Mouse (Mus musculus) megakaryocyte, embryonic 14.5 days (primary cell): ENCODE results near the gene Ica1l. TPM values are rescaled to one million over a fixed set of nuclear protein-coding genes. Genes with fewer than 3 reads are reported as not detected.
"Not testable (repeated sequence)": the region's sequence is repeated elsewhere in the genome, so short reads cannot be mapped to it uniquely, and the experiment has no call there.

ENCODE experiments used
- H3K27me3 ChIP-seq: replicated peaks from 2 replicates; pipeline ENCODE3; 2012; ENCODE audit warnings: inconsistent platforms
- H3K36me3 ChIP-seq: replicated peaks from 2 replicates; pipeline ENCODE3; 2012; ENCODE audit warnings: low read length, inconsistent platforms, mixed read lengths
- H3K4me1 ChIP-seq: 2 replicates; pipeline ENCODE4 v1.6.1; 2012; ENCODE audit warnings: inconsistent platforms
- H3K4me3 ChIP-seq: replicated peaks from 2 replicates; pipeline ENCODE3; 2012; ENCODE audit warnings: moderate library complexity, mild to moderate bottlenecking, inconsistent platforms
- H3K9me3 ChIP-seq: 2 replicates; pipeline ENCODE4 v1.6.1; 2012; ENCODE audit warnings: inconsistent platforms
- FLI1 ChIP-seq: IDR thresholded peaks from 2 replicates; pipeline ENCODE4 v1.6.1; 2012; ENCODE audit warnings: low read length, inconsistent platforms, mixed read lengths
- GATA1 ChIP-seq: IDR thresholded peaks from 3 replicates; pipeline ENCODE4 v1.6.1; 2012; ENCODE audit warnings: mixed read lengths, low read length, inconsistent platforms, borderline replicate concordance
- polyA plus RNA-seq: library from polyadenylated mRNA; stranded (reverse); fragments of >175 nt; gene quantifications from 2 replicates; pipeline ENCODE4 v1.2.3, GENCODE M21; 2012; ENCODE audit warnings: low replicate concordance; ENCODE audit not compliant: insufficient read depth

Ica1l gene
- 0.44 TPM in 1 of 2 replicates, not detected in the other for polyA plus RNA-seq

- H3K4me3 ChIP-seq: peak within 1 kb of the TSS; percentile 96
- H3K27me3 ChIP-seq: peaks cover 18% of the 10 kb centered on the region
- no peaks in the 10 kb centered on the region for H3K36me3 ChIP-seq
- H3K4me1 ChIP-seq: peaks cover 10% of the 10 kb centered on the region
- no peak for TF ChIP-seq FLI1
- no peak for TF ChIP-seq GATA1
- H3K9me3 ChIP-seq: no peaks in the 10 kb centered on the region
Measured at GRCm38 (mm10) chr1:60042796-60043469, at the start of gene Ica1l. Ica1l (minus strand) TSS chr1:60043184.

DNA sequence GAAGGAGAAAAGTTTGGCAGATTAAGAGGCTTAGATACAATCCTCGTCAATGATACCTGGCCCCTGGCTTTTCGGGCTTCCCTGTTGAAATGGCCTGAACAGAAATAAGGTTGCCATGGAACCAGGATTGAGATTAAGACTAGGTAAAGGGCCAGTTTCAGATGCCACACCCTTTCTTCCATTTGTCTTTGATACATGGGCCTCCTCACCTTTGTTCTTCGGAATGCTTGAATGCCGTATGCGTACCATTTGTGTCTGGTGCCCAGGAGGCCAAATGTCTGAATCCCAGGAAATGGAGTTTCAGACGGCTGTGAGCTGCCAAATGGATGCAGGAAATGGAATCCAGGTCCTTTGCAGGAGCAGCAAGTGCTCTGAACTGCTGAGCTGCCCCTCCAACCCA, 33.4 kb upstream of the Ica1l start:
- Histone ChIP-seq H3K36me3 (peaks cover 65% of the 10 kb centered on the region), H3K4me1 (peaks cover 6% of the 10 kb centered on the region), H3K9me3 (no peaks in the 10 kb centered on the region), H3K4me3 (no peak overlapping the region), H3K27me3 (no peaks in the 10 kb centered on the region)
- TF ChIP-seq FLI1: no peak
- TF ChIP-seq GATA1: no peak

- no peaks in the 10 kb centered on the region for H3K27me3 ChIP-seq
- H3K9me3 ChIP-seq: peaks cover 3% of the 10 kb centered on the region; the same call in 1 of the 2 replicates
- no peak overlapping the region for H3K4me3 ChIP-seq
- H3K36me3 ChIP-seq: peaks cover 58% of the 10 kb centered on the region
- peaks cover 10% of the 10 kb centered on the region for H3K4me1 ChIP-seq
- no peak for TF ChIP-seq FLI1
- TF ChIP-seq GATA1: no peak
Measured at GRCm38 (mm10) chr1:60075590-60075989, 32.6 kb upstream of the Ica1l start.

GRCm38 (mm10) chr1:60074935-60075334, 32.0 kb upstream of the Ica1l start:
- Histone ChIP-seq H3K9me3 (peaks cover 3% of the 10 kb centered on the region; the same call in 1 of the 2 replicates), H3K27me3 (no peaks in the 10 kb centered on the region), H3K4me1 (peaks cover 14% of the 10 kb centered on the region), H3K36me3 (peaks cover 52% of the 10 kb centered on the region), H3K4me3 (no peak overlapping the region)
- TF ChIP-seq GATA1: no peak
- no peak for TF ChIP-seq FLI1

DNA sequence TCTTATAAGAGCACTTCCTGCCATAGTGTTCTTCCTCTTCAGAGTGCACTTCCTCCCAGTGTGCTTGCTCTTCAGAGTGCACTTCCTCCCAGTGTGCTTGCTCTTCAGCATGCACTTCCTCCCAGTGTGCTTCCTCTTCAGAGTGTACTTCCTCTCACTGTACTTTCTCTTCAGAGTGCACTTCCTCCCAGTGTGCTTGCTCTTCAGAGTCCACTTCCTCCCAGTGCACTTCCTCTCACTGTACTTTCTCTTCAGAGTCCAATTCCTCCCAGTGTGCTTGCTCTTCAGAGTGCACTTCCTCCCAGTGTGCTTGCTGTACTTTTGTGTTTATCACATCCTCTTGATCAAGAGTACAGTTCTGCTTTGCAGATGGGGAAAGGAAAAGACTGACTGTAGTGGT, 27.7 kb upstream of the Ica1l start:
- not testable (repeated sequence) for H3K27me3 ChIP-seq, H3K4me3 ChIP-seq, H3K9me3 ChIP-seq, H3K36me3 ChIP-seq
- peaks cover 17% of the 10 kb centered on the region for H3K4me1 ChIP-seq

DNA sequence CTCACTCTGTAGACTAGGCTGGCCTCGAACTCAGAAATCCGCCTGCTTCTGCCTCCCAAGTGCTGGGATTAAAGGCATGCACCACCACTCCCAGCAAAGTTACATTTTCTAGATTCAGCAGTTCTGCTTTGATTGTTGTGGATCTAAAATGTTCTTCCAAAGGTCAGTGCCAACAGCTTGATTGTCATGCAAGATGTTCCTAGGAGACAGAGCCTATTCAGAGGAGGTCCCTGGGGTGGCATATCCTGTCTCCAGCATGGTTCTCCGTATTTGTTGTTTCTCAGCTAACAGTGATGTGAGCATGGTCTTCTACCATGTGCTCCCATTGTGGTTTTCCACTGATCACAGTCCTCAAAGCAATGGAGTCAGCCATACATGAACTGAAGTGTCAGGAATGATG, 13.3 kb upstream of the Ica1l start:
- no peaks in the 10 kb centered on the region for H3K4me1 ChIP-seq
- H3K36me3 ChIP-seq: no peaks in the 10 kb centered on the region
- no peaks in the 10 kb centered on the region for H3K27me3 ChIP-seq
- no peak overlapping the region for H3K4me3 ChIP-seq
- TF ChIP-seq FLI1 (no peak), GATA1 (no peak)
- no peaks in the 10 kb centered on the region for H3K9me3 ChIP-seq

DNA sequence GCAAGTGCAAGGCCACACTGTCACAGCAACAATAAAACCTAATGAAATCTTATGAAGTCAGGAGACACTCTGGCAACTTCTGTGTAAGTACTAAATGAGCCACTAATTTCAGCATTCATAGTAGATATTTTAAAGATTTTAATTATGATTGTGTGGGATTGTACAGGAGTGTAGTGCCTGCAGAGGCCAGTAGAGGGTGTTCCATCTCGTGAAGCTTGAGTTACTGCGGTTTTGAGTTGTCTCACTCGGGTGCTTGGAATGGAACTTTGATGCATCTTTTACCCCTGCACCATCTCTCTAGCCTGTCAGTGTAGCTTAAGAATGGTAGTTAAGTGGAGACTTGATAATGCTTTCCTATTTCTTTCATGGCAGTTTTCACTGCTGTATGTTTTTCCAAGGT, 11.7 kb upstream of the Ica1l start:
- Histone ChIP-seq H3K36me3 (no peaks in the 10 kb centered on the region), H3K9me3 (no peaks in the 10 kb centered on the region), H3K4me3 (no peak overlapping the region), H3K4me1 (no peaks in the 10 kb centered on the region), H3K27me3 (no peaks in the 10 kb centered on the region)
- TF ChIP-seq FLI1 (no peak), GATA1 (no peak)

DNA sequence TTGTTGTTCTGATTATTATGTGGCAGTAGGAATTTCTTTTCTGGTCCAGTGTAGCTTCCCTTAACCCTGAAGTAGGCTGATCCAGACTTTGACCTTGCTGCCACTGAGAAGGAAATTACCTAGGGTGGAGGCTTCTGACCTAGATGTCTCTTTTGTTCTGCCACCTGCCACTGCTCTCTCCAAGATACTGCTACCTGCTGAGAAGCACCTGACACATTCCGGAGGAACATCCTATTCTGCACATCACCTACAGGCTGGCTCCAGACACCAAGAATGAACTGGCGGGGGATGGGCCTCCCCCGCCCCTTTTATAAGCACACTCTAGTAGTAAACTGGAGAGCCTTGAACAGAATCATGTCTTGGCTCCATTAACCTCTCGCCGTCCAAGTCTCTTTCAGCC, 4.5 kb upstream of the Ica1l start:
- peaks cover 14% of the 10 kb centered on the region for H3K27me3 ChIP-seq
- not testable (repeated sequence) for H3K36me3 ChIP-seq, H3K9me3 ChIP-seq, H3K4me3 ChIP-seq, H3K4me1 ChIP-seq

DNA sequence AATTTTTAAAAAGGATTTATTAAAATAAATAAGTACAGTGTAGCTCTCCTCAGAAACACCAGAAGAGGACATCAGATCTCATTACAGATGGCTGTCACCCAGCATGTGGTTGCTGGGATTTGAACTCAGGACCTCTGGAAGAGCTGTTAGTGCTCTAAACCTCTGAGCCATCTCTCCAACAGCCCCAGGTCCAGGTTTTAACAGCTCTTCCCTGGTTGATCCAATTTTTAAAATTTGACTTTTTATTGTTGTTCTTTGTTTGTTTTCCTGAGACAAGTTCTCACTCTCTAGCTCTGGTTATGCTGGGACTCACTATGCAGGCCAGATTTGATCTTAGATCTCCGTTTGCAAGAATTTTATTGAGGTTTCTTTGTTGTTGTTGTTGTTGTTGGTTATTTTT, 1.6 kb upstream of the Ica1l start:
- no peak overlapping the region for H3K4me3 ChIP-seq
- peaks cover 18% of the 10 kb centered on the region for H3K27me3 ChIP-seq
- H3K9me3 ChIP-seq: peaks cover 3% of the 10 kb centered on the region
- H3K36me3 ChIP-seq: no peaks in the 10 kb centered on the region
- H3K4me1 ChIP-seq: peaks cover 10% of the 10 kb centered on the region
- no peak for TF ChIP-seq GATA1
- no peak for TF ChIP-seq FLI1

GRCm38 (mm10) chr1:60042398-60042795, 587 bp downstream of the Ica1l start:
- no peaks in the 10 kb centered on the region for H3K36me3 ChIP-seq
- H3K27me3 ChIP-seq: peaks cover 18% of the 10 kb centered on the region
- H3K9me3 ChIP-seq: no peaks in the 10 kb centered on the region
- peaks cover 10% of the 10 kb centered on the region for H3K4me1 ChIP-seq
- H3K4me3 ChIP-seq: peak overlapping the region; percentile 96
- TF ChIP-seq FLI1 (no peak), GATA1 (no peak)

GRCm38 (mm10) chr1:60035044-60035443, 7.9 kb downstream of the Ica1l start:
- Histone ChIP-seq H3K9me3 (no peaks in the 10 kb centered on the region), H3K4me3 (no peak overlapping the region), H3K36me3 (no peaks in the 10 kb centered on the region), H3K4me1 (peaks cover 3% of the 10 kb centered on the region; the same call in 1 of the 2 replicates), H3K27me3 (no peaks in the 10 kb centered on the region)
- TF ChIP-seq FLI1 (no peak), GATA1 (no peak)
